Mouse (Mus musculus): Measurements from ENCODE around the gene Slk.

GRCm38 (mm10) chr19:47653173-47653572 is 73.7 kb downstream of the Slk start:
- no peak for TF ChIP-seq POLR2A (IDR thresholded peaks at IDR 0.05; ENCODE audit: low read depth, low read length)
- TF ChIP-seq GABPA (IDR thresholded peaks at IDR 0.05; ENCODE audit: insufficient replicate concordance, low read depth, low read length): no peak
- TF ChIP-seq SIN3A (IDR thresholded peaks at IDR 0.05; ENCODE audit: low read length): no peak
- no peak for TF ChIP-seq EP300 (IDR thresholded peaks at IDR 0.05; ENCODE audit: low read length)
- no peak for TF ChIP-seq RCOR1 (conservative IDR thresholded peaks at IDR 0.05; ENCODE audit: low read depth, low read length)
- no peak for TF ChIP-seq POLR2AphosphoS2 (IDR thresholded peaks at IDR 0.05; ENCODE audit: low read depth, low read length)
- no peak for TF ChIP-seq CTCF (conservative IDR thresholded peaks at IDR 0.05 in 1 of 2, IDR thresholded peaks at IDR 0.05 in 1 of 2; ENCODE audit: low read depth in 2 of 2, low read length in 2 of 2)
- no peak for TF ChIP-seq MAX (IDR thresholded peaks at IDR 0.05; ENCODE audit: low read length)
- TF ChIP-seq ZKSCAN1 (IDR thresholded peaks at IDR 0.05; ENCODE audit: borderline replicate concordance, low read depth, low read length): no peak
- no peak for TF ChIP-seq MXI1 (IDR thresholded peaks at IDR 0.05; ENCODE audit: low read depth, low read length)
- no peak for TF ChIP-seq NRF1 (IDR thresholded peaks at IDR 0.05; ENCODE audit: low read depth, low read length)

Data from CH12.LX (cell line).